Mouse (Mus musculus): ENCODE measurements at regions not wholly inside any gene's neighbourhood (a gene's known extent, or its start where the extent isn't known, plus 50 kb on each side); places are given as distances from the start of the nearest gene placed in this dataset.

GRCm38 (mm10) chr6:117252361-117252760 is 84.0 kb downstream of the Cxcl12 start:
- TF ChIP-seq CTCF (IDR thresholded peaks at IDR 0.05), result no peak
- no peak for TF ChIP-seq EP300 (IDR thresholded peaks at IDR 0.05)

Data from lung, postnatal 0 days (tissue).